Mouse (Mus musculus) kidney, adult 2 months (tissue): Measurements from ENCODE around the gene Efcab7.

Experiments used
- CTCF ChIP-seq: fragments of 200-500 bp; conservative IDR thresholded peaks from 2 replicates; pipeline ENCODE4 v1.5.1; 2011; ENCODE audit warnings: low read depth, mild to moderate bottlenecking, control low read depth, low read length, moderate library complexity, mixed read lengths; ENCODE audit not compliant: insufficient read depth, insufficient read length
- POLR2A ChIP-seq: fragments of 200-500 bp; IDR thresholded peaks from one replicate; pipeline ENCODE4 v1.6.1; 2011; ENCODE audit warnings: low read depth, low read length, control low read depth

DNA sequence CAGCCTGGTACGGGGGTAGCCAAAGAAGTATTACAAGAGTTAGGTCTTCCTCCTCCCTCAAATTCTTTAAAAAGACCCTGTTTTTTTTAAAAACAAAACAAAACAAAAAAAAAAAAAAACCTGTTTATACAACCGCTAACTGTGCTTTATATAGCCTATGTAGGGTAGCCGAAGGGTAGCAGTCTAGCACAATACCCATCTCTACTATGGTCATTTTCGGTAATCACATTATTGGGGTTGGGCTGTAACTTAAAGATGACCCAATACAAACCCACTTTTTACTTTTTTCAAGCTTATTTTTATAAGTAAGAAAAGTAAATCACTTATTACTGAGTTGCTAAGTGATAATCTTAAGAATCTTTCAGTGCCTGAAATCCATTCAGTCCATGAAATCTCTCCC lies 661 bp upstream of the Efcab7 start:
- TF ChIP-seq CTCF = no peak
- TF ChIP-seq POLR2A = no peak
